Mouse (Mus musculus) monocyte, adult 5-6 weeks (primary cell): ENCODE results near the gene Igsf10. TPM values are rescaled to one million over a fixed set of nuclear protein-coding genes. Genes with fewer than 3 reads are reported as not detected.

Source experiments
- ATAC-seq: fragments of 153-309, 156-312 bp; replicated peaks from 2 replicates; pipeline ENCODE4 v1.8.0; 2017; ENCODE audit warnings: mild to moderate bottlenecking; ENCODE audit not compliant: low TSS enrichment, insufficient number of reproducible peaks, severe bottlenecking, poor library complexity, low FRiP score
- total RNA-seq: library from RNA; stranded (forward); fragments of 200-1000, 200-491, 200-594 nt; gene quantifications from 3 replicates; pipeline ENCODE4 v1.2.3, GENCODE M21; 2017

Gene Igsf10
- total RNA-seq, 1 experiment from 2014 or later, result 0.10 TPM

GRCm38 (mm10) chr3:59295699-59296562, 48.3 kb downstream of the Igsf10 start:
- no peak for ATAC-seq

GRCm38 (mm10) chr3:59293437-59294199, 50.6 kb downstream of the Igsf10 start:
- ATAC-seq, result no peak

GRCm38 (mm10) chr3:59290551-59290950, 53.6 kb downstream of the Igsf10 start:
- no peak for ATAC-seq

- ATAC-seq, result no peak
Measured at GRCm38 (mm10) chr3:59278620-59279019, 65.6 kb downstream of the Igsf10 start.

GRCm38 (mm10) chr3:59278254-59278533, 66.0 kb downstream of the Igsf10 start:
- no peak for ATAC-seq

- no peak for ATAC-seq
Measured at GRCm38 (mm10) chr3:59277502-59278253, 66.5 kb downstream of the Igsf10 start.

GRCm38 (mm10) chr3:59270811-59271210, 73.4 kb downstream of the Igsf10 start:
- no peak for ATAC-seq

Other genes with a start within 250 kb of the Igsf10 start
- 42.7 to 93.4 TPM (median 62.6 TPM) in 3 replicates for gene Gpr171, start 242.6 kb downstream of the Igsf10 start, total RNA-seq
- gene P2ry14, start 190.8 kb downstream of the Igsf10 start, total RNA-seq, result 9.4 to 15.8 TPM (median 14.8 TPM) in 3 replicates
- gene Gpr87, start 149.3 kb downstream of the Igsf10 start, total RNA-seq, result not detected in 3 replicates
- 1.2 TPM in 1 of 3 replicates, not detected in the others for gene P2ry13, start 133.5 kb downstream of the Igsf10 start, total RNA-seq
- gene P2ry12, start 81.5 kb downstream of the Igsf10 start, total RNA-seq, result 1.3 to 22.3 TPM (median 6.2 TPM) in 3 replicates